Mouse (Mus musculus): Measurements from ENCODE around the gene Epn2. TPM values are rescaled to one million over a fixed set of nuclear protein-coding genes. Genes with fewer than 3 reads are reported as not detected.

Gene Epn2
- polyA plus RNA-seq, 1 experiment from 2014 or later: 17.8 TPM

GRCm38 (mm10) chr11:61619356-61619755 lies 39.9 kb upstream of the Epn2 start:
- 7% methylated on average over 6 of the region's 6 CpGs for WGBS
- Histone ChIP-seq H3K4me3 (ENCODE audit: low read depth, low read length) (peak overlapping the region; percentile 32), H3K4me1 (replicated peaks; ENCODE audit: control insufficient read depth, insufficient read depth) (no peaks in the 10 kb centered on the region), H3K27me3 (ENCODE audit: control insufficient read depth, insufficient read depth, low read length) (no peaks in the 10 kb centered on the region), H3K9ac (ENCODE audit: low read length) (no peak overlapping the region), H3K36me3 (ENCODE audit: control insufficient read depth, insufficient read depth, low read length) (no peaks in the 10 kb centered on the region), H3K27ac (replicated peaks) (no peak overlapping the region), H3K9me3 (ENCODE audit: control insufficient read depth, low read length) (no peaks in the 10 kb centered on the region), H3K4me2 (replicated peaks; ENCODE audit: low read depth) (peak overlapping the region; percentile 63)
- DNase-seq (ENCODE audit: low spot score): no peak
- TF ChIP-seq EP300 (optimal IDR thresholded peaks at IDR 0.05) (no peak), CTCF (IDR thresholded peaks at IDR 0.05; ENCODE audit: low read depth) (no peak)
- no peak for ATAC-seq (ENCODE audit: low FRiP score, low TSS enrichment)

- no peak overlapping the region for H3K27ac ChIP-seq (replicated peaks)
- H3K27me3 ChIP-seq (ENCODE audit: control insufficient read depth, insufficient read depth, low read length): no peaks in the 10 kb centered on the region
- no peak overlapping the region for H3K4me3 ChIP-seq (ENCODE audit: low read depth, low read length)
- TF ChIP-seq CTCF (IDR thresholded peaks at IDR 0.05; ENCODE audit: low read depth) (no peak), EP300 (optimal IDR thresholded peaks at IDR 0.05) (no peak)
- ATAC-seq (ENCODE audit: low FRiP score, low TSS enrichment) (no peak), DNase-seq (ENCODE audit: low spot score) (no peak)
- no peaks in the 10 kb centered on the region for H3K4me1 ChIP-seq (replicated peaks; ENCODE audit: control insufficient read depth, insufficient read depth)
- H3K4me2 ChIP-seq (replicated peaks; ENCODE audit: low read depth): no peak overlapping the region
- H3K9ac ChIP-seq (ENCODE audit: low read length): no peak overlapping the region
- no peaks in the 10 kb centered on the region for H3K36me3 ChIP-seq (ENCODE audit: control insufficient read depth, insufficient read depth, low read length)
- no peaks in the 10 kb centered on the region for H3K9me3 ChIP-seq (ENCODE audit: control insufficient read depth, low read length)
- 83% methylated on average over 8 of the region's 8 CpGs for WGBS
Measured at GRCm38 (mm10) chr11:61618571-61618970, 39.1 kb upstream of the Epn2 start.

GRCm38 (mm10) chr11:61618131-61618530 lies 38.6 kb upstream of the Epn2 start:
- ATAC-seq (ENCODE audit: low FRiP score, low TSS enrichment): no peak
- no peak for DNase-seq (ENCODE audit: low spot score)
- WGBS: 79% methylated on average over 8 of the region's 8 CpGs
- Histone ChIP-seq H3K4me2 (replicated peaks; ENCODE audit: low read depth) (no peak overlapping the region), H3K4me3 (ENCODE audit: low read depth, low read length) (no peak overlapping the region), H3K9ac (ENCODE audit: low read length) (no peak overlapping the region), H3K9me3 (ENCODE audit: control insufficient read depth, low read length) (no peaks in the 10 kb centered on the region), H3K27ac (replicated peaks) (no peak overlapping the region), H3K36me3 (ENCODE audit: control insufficient read depth, insufficient read depth, low read length) (no peaks in the 10 kb centered on the region), H3K27me3 (ENCODE audit: control insufficient read depth, insufficient read depth, low read length) (no peaks in the 10 kb centered on the region), H3K4me1 (replicated peaks; ENCODE audit: control insufficient read depth, insufficient read depth) (no peaks in the 10 kb centered on the region)
- TF ChIP-seq EP300 (optimal IDR thresholded peaks at IDR 0.05) (no peak), CTCF (IDR thresholded peaks at IDR 0.05; ENCODE audit: low read depth) (no peak)

GRCm38 (mm10) chr11:61617293-61617975 lies 37.9 kb upstream of the Epn2 start:
- H3K9me3 ChIP-seq (ENCODE audit: control insufficient read depth, low read length): no peaks in the 10 kb centered on the region
- WGBS: 75% methylated on average over 7 of the region's 7 CpGs
- H3K27me3 ChIP-seq (ENCODE audit: control insufficient read depth, insufficient read depth, low read length): no peaks in the 10 kb centered on the region
- H3K27ac ChIP-seq (replicated peaks): 0 out of 2 replicates have a peak overlapping the region, but pooled peaks have one; percentile 35
- no peak for TF ChIP-seq CTCF (IDR thresholded peaks at IDR 0.05; ENCODE audit: low read depth)
- TF ChIP-seq EP300 (optimal IDR thresholded peaks at IDR 0.05): no peak
- no peak overlapping the region for H3K4me3 ChIP-seq (ENCODE audit: low read depth, low read length)
- no peaks in the 10 kb centered on the region for H3K36me3 ChIP-seq (ENCODE audit: control insufficient read depth, insufficient read depth, low read length)
- H3K4me2 ChIP-seq (replicated peaks; ENCODE audit: low read depth): no peak overlapping the region
- ATAC-seq (ENCODE audit: low FRiP score, low TSS enrichment): no peak
- H3K9ac ChIP-seq (ENCODE audit: low read length): no peak overlapping the region
- H3K4me1 ChIP-seq (replicated peaks; ENCODE audit: control insufficient read depth, insufficient read depth): no peaks in the 10 kb centered on the region
- DNase-seq (ENCODE audit: low spot score): no peak

- H3K27me3 ChIP-seq (ENCODE audit: control insufficient read depth, insufficient read depth, low read length): no peaks in the 10 kb centered on the region
- H3K9ac ChIP-seq (ENCODE audit: low read length): no peak overlapping the region; the same call in 1 of the 2 replicates
- DNase-seq (ENCODE audit: low spot score): no peak
Measured at GRCm38 (mm10) chr11:61616523-61617292, 37.2 kb upstream of the Epn2 start.

More at GRCm38 (mm10) chr11:61616523-61617292, 37.2 kb upstream of the Epn2 start:
- Histone ChIP-seq H3K9me3 (ENCODE audit: control insufficient read depth, low read length) (no peaks in the 10 kb centered on the region), H3K4me2 (replicated peaks; ENCODE audit: low read depth) (no peak overlapping the region), H3K27ac (replicated peaks) (peak overlapping the region; percentile 81), H3K4me3 (ENCODE audit: low read depth, low read length) (no peak overlapping the region), H3K4me1 (replicated peaks; ENCODE audit: control insufficient read depth, insufficient read depth) (no peaks in the 10 kb centered on the region), H3K36me3 (ENCODE audit: control insufficient read depth, insufficient read depth, low read length) (no peaks in the 10 kb centered on the region)
- WGBS: 62% methylated on average over 9 of the region's 9 CpGs
- no peak for ATAC-seq (ENCODE audit: low FRiP score, low TSS enrichment)
- TF ChIP-seq EP300 (optimal IDR thresholded peaks at IDR 0.05): no peak

Measured in stomach, postnatal 0 days (tissue).